Mouse (Mus musculus) adrenal gland, adult (tissue): ENCODE measurements at regions not wholly inside any gene's neighbourhood (a gene's known extent, or its start where the extent isn't known, plus 50 kb on each side); places are given as distances from the start of the nearest gene placed in this dataset.

ENCODE experiments used
- DNase-seq, 2 experiments: peaks; one replicate each; pipeline ENCODE4 v3.0.0; 2022 to 2023; ENCODE audit warnings: low spot score in 1 of 2; ENCODE audit not compliant: inconsistent age in 2 of 2

GRCm38 (mm10) chr13:54847764-54848183 lies 58.6 kb downstream of the Tspan17 start:
- DNase-seq, result no peak

- no peak for DNase-seq
These were observed 62.0 kb downstream of the Tspan17 start for GRCm38 (mm10) chr13:54851131-54851530.

GRCm38 (mm10) chr13:54855333-54856238 lies 66.4 kb downstream of the Tspan17 start:
- DNase-seq, result no peak

GRCm38 (mm10) chr13:54862931-54863330 lies 73.8 kb downstream of the Tspan17 start:
- no peak for DNase-seq

GRCm38 (mm10) chr13:54864048-54864447 lies 74.9 kb downstream of the Tspan17 start:
- no peak for DNase-seq

GRCm38 (mm10) chr13:54872004-54872403 lies 77.2 kb upstream of the Unc5a start:
- DNase-seq, result no peak

GRCm38 (mm10) chr13:54873882-54874281 lies 75.3 kb upstream of the Unc5a start:
- DNase-seq, result no peak

GRCm38 (mm10) chr13:54874291-54875200 lies 74.7 kb upstream of the Unc5a start:
- DNase-seq, result no peak

- DNase-seq, result peak in 1 of 2 experiments; percentile 40
These were observed 72.7 kb upstream of the Unc5a start for GRCm38 (mm10) chr13:54876556-54876955.

GRCm38 (mm10) chr13:54877656-54878055 lies 71.6 kb upstream of the Unc5a start:
- DNase-seq, result no peak

- peak; percentile 11 to 38 for DNase-seq
These were observed 69.9 kb upstream of the Unc5a start for GRCm38 (mm10) chr13:54879325-54879724.

GRCm38 (mm10) chr13:54880204-54880603 lies 69.0 kb upstream of the Unc5a start:
- DNase-seq, result no peak

- DNase-seq, result no peak
These were observed 66.4 kb upstream of the Unc5a start for GRCm38 (mm10) chr13:54882781-54883180.

GRCm38 (mm10) chr13:54883748-54884708 lies 65.2 kb upstream of the Unc5a start:
- DNase-seq, result no peak

GRCm38 (mm10) chr13:54884709-54885460 lies 64.3 kb upstream of the Unc5a start:
- no peak for DNase-seq

- no peak for DNase-seq
These were observed 61.8 kb upstream of the Unc5a start for GRCm38 (mm10) chr13:54887366-54887921.

GRCm38 (mm10) chr13:54888021-54888420 lies 61.2 kb upstream of the Unc5a start:
- DNase-seq, result no peak

- no peak for DNase-seq
These were observed 59.4 kb upstream of the Unc5a start for GRCm38 (mm10) chr13:54889684-54890399.

- DNase-seq, result no peak
These were observed 56.6 kb upstream of the Unc5a start for GRCm38 (mm10) chr13:54892572-54892971.
